Mouse (Mus musculus): ENCODE results near the gene Arfip1.

Arfip1 gene

GRCm38 (mm10) chr3:84450651-84451050 is 131.8 kb downstream of the Arfip1 start:
- DNase-seq (ENCODE audit: low spot score): no peak

- DNase-seq (ENCODE audit: low spot score): no peak
Observed at GRCm38 (mm10) chr3:84449015-84449414, 133.4 kb downstream of the Arfip1 start.

GRCm38 (mm10) chr3:84447803-84448202 is 134.6 kb downstream of the Arfip1 start:
- no peak for DNase-seq (ENCODE audit: low spot score)
